Mouse (Mus musculus): ENCODE measurements at regions not wholly inside any gene's neighbourhood (a gene's known extent, or its start where the extent isn't known, plus 50 kb on each side); places are given as distances from the start of the nearest gene placed in this dataset.
A peak's percentile ranks its signal among the peaks of the same experiment; 100 is the strongest.

GRCm38 (mm10) chr14:105693713-105694112 is 202.9 kb downstream of the Spry2 start:
- 87% methylated on average over 4 of the region's 4 CpGs for WGBS
- peaks cover 5% of the 10 kb centered on the region; the same call in 1 of the 2 replicates for H3K4me1 ChIP-seq
- H3K27ac ChIP-seq (replicated peaks): no peak overlapping the region
- no peak overlapping the region for H3K4me3 ChIP-seq
- H3K27me3 ChIP-seq (replicated peaks; ENCODE audit: low read depth, poor library complexity, severe bottlenecking): no peaks in the 10 kb centered on the region
- no peaks in the 10 kb centered on the region for H3K9me3 ChIP-seq
- H3K36me3 ChIP-seq (replicated peaks): no peaks in the 10 kb centered on the region
- no peak for DNase-seq (ENCODE audit: low spot score)

GRCm38 (mm10) chr14:105684826-105685465 is 211.7 kb downstream of the Spry2 start:
- WGBS: 43% methylated on average over 11 of the region's 11 CpGs
- no peak overlapping the region for H3K4me3 ChIP-seq

GRCm38 (mm10) chr14:105684329-105684728 is 212.3 kb downstream of the Spry2 start:
- DNase-seq (ENCODE audit: low spot score): no peak
- 70% methylated on average over 2 of the region's 2 CpGs for WGBS
- H3K4me1 ChIP-seq: peaks cover 8% of the 10 kb centered on the region
- H3K27me3 ChIP-seq (replicated peaks; ENCODE audit: low read depth, poor library complexity, severe bottlenecking): no peaks in the 10 kb centered on the region
- no peaks in the 10 kb centered on the region for H3K36me3 ChIP-seq (replicated peaks)
- H3K4me3 ChIP-seq: no peak overlapping the region
- no peaks in the 10 kb centered on the region for H3K9me3 ChIP-seq
- H3K27ac ChIP-seq (replicated peaks): no peak overlapping the region

More at GRCm38 (mm10) chr14:105684826-105685465, 211.7 kb downstream of the Spry2 start:
- H3K27me3 ChIP-seq (replicated peaks; ENCODE audit: low read depth, poor library complexity, severe bottlenecking): no peaks in the 10 kb centered on the region
- H3K36me3 ChIP-seq (replicated peaks): no peaks in the 10 kb centered on the region
- H3K27ac ChIP-seq (replicated peaks): no peak overlapping the region; the same call in 1 of the 2 replicates
- H3K9me3 ChIP-seq: no peaks in the 10 kb centered on the region
- peak; percentile 50 for DNase-seq (ENCODE audit: low spot score)
- H3K4me1 ChIP-seq: peaks cover 8% of the 10 kb centered on the region

- 13% methylated on average over 4 of the region's 4 CpGs for WGBS
- H3K27me3 ChIP-seq (replicated peaks; ENCODE audit: low read depth, poor library complexity, severe bottlenecking): 0 out of 2 replicates have a peak, but pooled peaks cover 5% of the 10 kb centered on the region
- peaks cover 19% of the 10 kb centered on the region for H3K4me1 ChIP-seq
- DNase-seq (ENCODE audit: low spot score): no peak
- H3K9me3 ChIP-seq: no peaks in the 10 kb centered on the region
- H3K36me3 ChIP-seq (replicated peaks): no peaks in the 10 kb centered on the region
- peak overlapping the region; percentile 30; the same call in 1 of the 2 replicates for H3K4me3 ChIP-seq
- no peak overlapping the region for H3K27ac ChIP-seq (replicated peaks)
These were observed 220.0 kb downstream of the Spry2 start for GRCm38 (mm10) chr14:105676646-105676930.

- Histone ChIP-seq H3K4me1 (peaks cover 19% of the 10 kb centered on the region), H3K9me3 (0 out of 2 replicates have a peak, but pooled peaks cover 3% of the 10 kb centered on the region), H3K27me3 (replicated peaks; ENCODE audit: low read depth, poor library complexity, severe bottlenecking) (0 out of 2 replicates have a peak, but pooled peaks cover 5% of the 10 kb centered on the region), H3K36me3 (replicated peaks) (no peaks in the 10 kb centered on the region), H3K27ac (replicated peaks) (no peak overlapping the region), H3K4me3 (peak overlapping the region; percentile 30; the same call in 1 of the 2 replicates)
- DNase-seq (ENCODE audit: low spot score): no peak
- WGBS: 45% methylated on average over 13 of the region's 13 CpGs
These were observed 220.6 kb downstream of the Spry2 start for GRCm38 (mm10) chr14:105675801-105676645.

- H3K27ac ChIP-seq (replicated peaks): no peak overlapping the region
- no peak overlapping the region for H3K4me3 ChIP-seq
- no peaks in the 10 kb centered on the region for H3K36me3 ChIP-seq (replicated peaks)
- 0 out of 2 replicates have a peak, but pooled peaks cover 5% of the 10 kb centered on the region for H3K27me3 ChIP-seq (replicated peaks; ENCODE audit: low read depth, poor library complexity, severe bottlenecking)
- DNase-seq (ENCODE audit: low spot score): no peak
- peaks cover 19% of the 10 kb centered on the region for H3K4me1 ChIP-seq
- 0 out of 2 replicates have a peak, but pooled peaks cover 5% of the 10 kb centered on the region for H3K9me3 ChIP-seq
These were observed 221.6 kb downstream of the Spry2 start for GRCm38 (mm10) chr14:105675006-105675405.

GRCm38 (mm10) chr14:105668969-105669368 is 227.7 kb downstream of the Spry2 start:
- no peaks in the 10 kb centered on the region for H3K36me3 ChIP-seq (replicated peaks)
- H3K27ac ChIP-seq (replicated peaks): no peak overlapping the region
- no peak overlapping the region for H3K4me3 ChIP-seq
- H3K27me3 ChIP-seq (replicated peaks; ENCODE audit: low read depth, poor library complexity, severe bottlenecking): no peaks in the 10 kb centered on the region
- no peak for DNase-seq (ENCODE audit: low spot score)
- peaks cover 3% of the 10 kb centered on the region; the same call in 1 of the 2 replicates for H3K4me1 ChIP-seq
- 0 out of 2 replicates have a peak, but pooled peaks cover 5% of the 10 kb centered on the region for H3K9me3 ChIP-seq
- WGBS: 54% methylated on average over 11 of the region's 11 CpGs

GRCm38 (mm10) chr14:105664671-105665198 is 231.9 kb downstream of the Spry2 start:
- 79% methylated on average over 7 of the region's 7 CpGs for WGBS
- H3K36me3 ChIP-seq (replicated peaks): no peaks in the 10 kb centered on the region

GRCm38 (mm10) chr14:105663472-105663871 is 233.1 kb downstream of the Spry2 start:
- no peak overlapping the region for H3K4me3 ChIP-seq
- H3K4me1 ChIP-seq: no peaks in the 10 kb centered on the region
- WGBS: 61% methylated on average over 4 of the region's 4 CpGs
- no peaks in the 10 kb centered on the region for H3K27me3 ChIP-seq (replicated peaks; ENCODE audit: low read depth, poor library complexity, severe bottlenecking)
- no peak for DNase-seq (ENCODE audit: low spot score)
- H3K36me3 ChIP-seq (replicated peaks): no peaks in the 10 kb centered on the region
- H3K9me3 ChIP-seq: no peaks in the 10 kb centered on the region
- no peak overlapping the region for H3K27ac ChIP-seq (replicated peaks)

More at GRCm38 (mm10) chr14:105664671-105665198, 231.9 kb downstream of the Spry2 start:
- H3K4me3 ChIP-seq: no peak overlapping the region
- H3K27me3 ChIP-seq (replicated peaks; ENCODE audit: low read depth, poor library complexity, severe bottlenecking): no peaks in the 10 kb centered on the region
- H3K27ac ChIP-seq (replicated peaks): no peak overlapping the region
- H3K4me1 ChIP-seq: peaks cover 3% of the 10 kb centered on the region; the same call in 1 of the 2 replicates
- no peaks in the 10 kb centered on the region for H3K9me3 ChIP-seq
- DNase-seq (ENCODE audit: low spot score): no peak

- no peaks in the 10 kb centered on the region for H3K27me3 ChIP-seq (replicated peaks; ENCODE audit: low read depth, poor library complexity, severe bottlenecking)
- 85% methylated on average over 6 of the region's 6 CpGs for WGBS
- H3K27ac ChIP-seq (replicated peaks): no peak overlapping the region
- H3K4me3 ChIP-seq: no peak overlapping the region
- no peaks in the 10 kb centered on the region for H3K36me3 ChIP-seq (replicated peaks)
- H3K9me3 ChIP-seq: no peaks in the 10 kb centered on the region
- DNase-seq (ENCODE audit: low spot score): no peak
- H3K4me1 ChIP-seq: no peaks in the 10 kb centered on the region
These were observed 233.8 kb downstream of the Spry2 start for GRCm38 (mm10) chr14:105662839-105663238.

GRCm38 (mm10) chr14:105658316-105658715 is 238.3 kb downstream of the Spry2 start:
- Histone ChIP-seq H3K36me3 (replicated peaks) (no peaks in the 10 kb centered on the region), H3K4me1 (no peaks in the 10 kb centered on the region), H3K9me3 (no peaks in the 10 kb centered on the region), H3K4me3 (no peak overlapping the region), H3K27me3 (replicated peaks; ENCODE audit: low read depth, poor library complexity, severe bottlenecking) (no peaks in the 10 kb centered on the region), H3K27ac (replicated peaks) (no peak overlapping the region)
- no peak for DNase-seq (ENCODE audit: low spot score)
- 95% methylated on average over 2 of the region's 2 CpGs for WGBS

GRCm38 (mm10) chr14:105647166-105647565 is 249.5 kb downstream of the Spry2 start:
- no peak for DNase-seq (ENCODE audit: low spot score)
- no peaks in the 10 kb centered on the region for H3K27me3 ChIP-seq (replicated peaks; ENCODE audit: low read depth, poor library complexity, severe bottlenecking)
- no peak overlapping the region for H3K27ac ChIP-seq (replicated peaks)
- H3K4me3 ChIP-seq: no peak overlapping the region
- no peaks in the 10 kb centered on the region for H3K4me1 ChIP-seq
- no peaks in the 10 kb centered on the region for H3K9me3 ChIP-seq
- no peaks in the 10 kb centered on the region for H3K36me3 ChIP-seq (replicated peaks)
- 86% methylated on average over 3 of the region's 3 CpGs for WGBS
